Mouse (Mus musculus): Measurements from ENCODE around the gene Mfge8. TPM values are rescaled to one million over a fixed set of nuclear protein-coding genes. Genes with fewer than 3 reads are reported as not detected.

Gene Mfge8
- polyA plus RNA-seq, 1 experiment from 2014 or later, result 81.6 TPM

DNA sequence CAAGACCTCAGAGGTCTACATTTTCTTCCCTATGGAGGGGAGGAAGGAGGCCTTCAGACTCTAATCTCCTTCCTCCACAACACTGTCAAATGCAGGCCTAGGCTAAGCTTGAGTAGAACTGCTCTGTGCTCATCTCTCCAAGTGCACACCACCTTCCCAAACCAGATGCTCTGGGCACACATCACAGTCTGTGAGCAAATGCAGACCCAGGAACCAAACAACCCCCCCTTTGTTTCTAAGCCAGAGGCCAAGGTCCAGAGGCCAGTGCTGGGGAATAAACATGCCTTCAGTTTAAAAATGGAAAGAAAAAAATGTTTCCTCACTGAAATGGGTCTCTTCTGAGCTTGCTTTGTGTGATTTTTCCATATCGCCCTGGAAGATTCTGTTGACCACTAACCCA, 22.9 kb upstream of the Mfge8 start:
- ATAC-seq (ENCODE audit: insufficient read depth, low FRiP score, low TSS enrichment) (no peak), DNase-seq (ENCODE audit: low spot score) (no peak)
- Histone ChIP-seq H3K9me3 (ENCODE audit: control insufficient read depth, low read length) (no peaks in the 10 kb centered on the region), H3K36me3 (ENCODE audit: control insufficient read depth, insufficient read depth, low read length) (no peaks in the 10 kb centered on the region), H3K4me2 (ENCODE audit: low read depth) (no peak overlapping the region), H3K9ac (ENCODE audit: low read length) (no peak overlapping the region), H3K27me3 (ENCODE audit: control insufficient read depth, insufficient read depth, low read length) (no peaks in the 10 kb centered on the region), H3K4me1 (ENCODE audit: control insufficient read depth, insufficient read depth, low read length) (no peaks in the 10 kb centered on the region), H3K4me3 (ENCODE audit: low read depth, low read length) (no peak overlapping the region), H3K27ac (ENCODE audit: low read depth, low read length) (no peak overlapping the region)
- WGBS, result 76% methylated on average over 1 of the region's 1 CpGs

GRCm38 (mm10) chr7:79167006-79167562, 18.2 kb upstream of the Mfge8 start:
- Histone ChIP-seq H3K9me3 (ENCODE audit: control insufficient read depth, low read length) (no peaks in the 10 kb centered on the region), H3K9ac (ENCODE audit: low read length) (no peak overlapping the region), H3K4me3 (ENCODE audit: low read depth, low read length) (no peak overlapping the region), H3K27me3 (ENCODE audit: control insufficient read depth, insufficient read depth, low read length) (no peaks in the 10 kb centered on the region), H3K4me1 (ENCODE audit: control insufficient read depth, insufficient read depth, low read length) (no peaks in the 10 kb centered on the region), H3K4me2 (ENCODE audit: low read depth) (no peak overlapping the region), H3K27ac (ENCODE audit: low read depth, low read length) (no peak overlapping the region), H3K36me3 (ENCODE audit: control insufficient read depth, insufficient read depth, low read length) (no peaks in the 10 kb centered on the region)
- WGBS, result 50% methylated on average over 14 of the region's 14 CpGs
- no peak for ATAC-seq (ENCODE audit: insufficient read depth, low FRiP score, low TSS enrichment)
- peak; percentile 56 for DNase-seq (ENCODE audit: low spot score)

DNA sequence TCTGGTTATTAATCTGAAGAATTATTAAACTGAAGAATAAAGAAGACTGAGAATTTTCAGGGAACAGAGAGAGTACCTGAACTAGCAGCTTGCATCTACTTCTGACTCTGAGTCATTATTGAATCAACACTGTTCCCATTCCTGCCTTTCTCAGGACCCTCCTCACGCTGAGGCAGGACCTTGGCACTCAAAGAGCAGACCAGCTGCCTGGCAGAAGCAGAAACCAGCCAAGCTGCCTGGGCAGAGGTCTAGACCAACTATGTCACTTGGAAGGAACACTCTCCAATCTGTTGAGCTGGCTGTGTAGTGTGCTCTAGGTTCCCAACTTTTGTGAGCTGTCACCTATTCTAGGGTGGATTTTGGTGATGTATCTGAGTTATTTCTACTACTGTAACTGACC, 10.5 kb upstream of the Mfge8 start:
- WGBS, result 95% methylated on average over 1 of the region's 1 CpGs
- Histone ChIP-seq H3K4me3 (ENCODE audit: low read depth, low read length) (no peak overlapping the region), H3K27ac (ENCODE audit: low read depth, low read length) (no peak overlapping the region), H3K9ac (ENCODE audit: low read length) (no peak overlapping the region), H3K4me1 (ENCODE audit: control insufficient read depth, insufficient read depth, low read length) (no peaks in the 10 kb centered on the region), H3K4me2 (ENCODE audit: low read depth) (no peak overlapping the region), H3K27me3 (ENCODE audit: control insufficient read depth, insufficient read depth, low read length) (no peaks in the 10 kb centered on the region), H3K9me3 (ENCODE audit: control insufficient read depth, low read length) (no peaks in the 10 kb centered on the region), H3K36me3 (ENCODE audit: control insufficient read depth, insufficient read depth, low read length) (no peaks in the 10 kb centered on the region)
- DNase-seq (ENCODE audit: low spot score) (no peak), ATAC-seq (ENCODE audit: insufficient read depth, low FRiP score, low TSS enrichment) (no peak)

- Histone ChIP-seq H3K4me2 (ENCODE audit: low read depth) (no peak overlapping the region), H3K4me3 (ENCODE audit: low read depth, low read length) (no peak overlapping the region), H3K27ac (ENCODE audit: low read depth, low read length) (no peak overlapping the region), H3K9ac (ENCODE audit: low read length) (no peak overlapping the region), H3K36me3 (ENCODE audit: control insufficient read depth, insufficient read depth, low read length) (no peaks in the 10 kb centered on the region), H3K4me1 (ENCODE audit: control insufficient read depth, insufficient read depth, low read length) (peaks cover 11% of the 10 kb centered on the region; the same call in 1 of the 2 replicates), H3K9me3 (ENCODE audit: control insufficient read depth, low read length) (no peaks in the 10 kb centered on the region), H3K27me3 (ENCODE audit: control insufficient read depth, insufficient read depth, low read length) (no peaks in the 10 kb centered on the region)
- DNase-seq (ENCODE audit: low spot score) (no peak), ATAC-seq (ENCODE audit: insufficient read depth, low FRiP score, low TSS enrichment) (no peak)
- WGBS, result 77% methylated on average over 6 of the region's 6 CpGs
Measured at GRCm38 (mm10) chr7:79149522-79149921, 662 bp upstream of the Mfge8 start.

DNA sequence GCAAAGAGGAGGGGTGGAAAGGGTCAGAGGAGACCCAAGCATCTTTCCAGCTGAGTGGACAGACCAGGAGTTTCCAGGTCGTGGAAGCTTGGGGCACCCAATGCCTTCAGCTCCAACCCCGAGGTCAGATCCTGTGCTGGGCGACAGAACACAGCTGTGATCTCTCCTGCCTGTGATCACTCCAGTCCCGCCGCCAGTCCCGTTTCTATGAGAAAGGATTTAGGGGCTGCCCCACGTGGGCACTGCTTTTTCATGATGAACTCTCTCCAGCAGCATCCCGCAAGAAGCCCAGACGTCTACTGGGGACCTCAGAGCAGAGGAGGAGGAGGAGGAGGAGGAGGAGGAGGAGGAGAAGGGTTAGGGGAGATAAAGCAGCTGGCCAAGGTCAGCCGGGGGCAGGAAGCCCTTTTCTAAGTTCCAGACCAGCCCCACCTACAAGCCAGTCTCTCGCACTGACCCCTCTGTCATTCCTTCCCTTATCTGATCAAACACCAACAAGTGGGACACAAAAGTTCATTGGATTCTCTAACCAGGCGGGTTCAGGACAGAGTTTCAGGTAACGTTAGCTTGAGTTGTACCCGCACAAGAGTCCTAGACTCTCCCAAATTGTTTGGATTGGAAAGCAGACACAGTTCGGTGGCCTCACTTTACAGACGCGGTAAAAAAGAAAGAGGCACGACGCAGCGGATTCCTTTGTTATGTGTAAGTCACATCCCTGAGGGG, 768 bp downstream of the Mfge8 start:
- Histone ChIP-seq H3K4me1 (ENCODE audit: control insufficient read depth, insufficient read depth, low read length) (peaks cover 11% of the 10 kb centered on the region; the same call in 1 of the 2 replicates), H3K4me3 (ENCODE audit: low read depth, low read length) (peak overlapping the region; percentile 54), H3K27ac (ENCODE audit: low read depth, low read length) (no peak overlapping the region), H3K4me2 (ENCODE audit: low read depth) (peak overlapping the region; percentile 85), H3K27me3 (ENCODE audit: control insufficient read depth, insufficient read depth, low read length) (no peaks in the 10 kb centered on the region), H3K9ac (ENCODE audit: low read length) (peak overlapping the region; percentile 58), H3K9me3 (ENCODE audit: control insufficient read depth, low read length) (no peaks in the 10 kb centered on the region), H3K36me3 (ENCODE audit: control insufficient read depth, insufficient read depth, low read length) (no peaks in the 10 kb centered on the region; the same call in 1 of the 2 replicates)
- ATAC-seq (ENCODE audit: insufficient read depth, low FRiP score, low TSS enrichment), result no peak
- WGBS, result under 1% methylated on average over 20 of the region's 20 CpGs
- DNase-seq (ENCODE audit: low spot score), result no peak

DNA sequence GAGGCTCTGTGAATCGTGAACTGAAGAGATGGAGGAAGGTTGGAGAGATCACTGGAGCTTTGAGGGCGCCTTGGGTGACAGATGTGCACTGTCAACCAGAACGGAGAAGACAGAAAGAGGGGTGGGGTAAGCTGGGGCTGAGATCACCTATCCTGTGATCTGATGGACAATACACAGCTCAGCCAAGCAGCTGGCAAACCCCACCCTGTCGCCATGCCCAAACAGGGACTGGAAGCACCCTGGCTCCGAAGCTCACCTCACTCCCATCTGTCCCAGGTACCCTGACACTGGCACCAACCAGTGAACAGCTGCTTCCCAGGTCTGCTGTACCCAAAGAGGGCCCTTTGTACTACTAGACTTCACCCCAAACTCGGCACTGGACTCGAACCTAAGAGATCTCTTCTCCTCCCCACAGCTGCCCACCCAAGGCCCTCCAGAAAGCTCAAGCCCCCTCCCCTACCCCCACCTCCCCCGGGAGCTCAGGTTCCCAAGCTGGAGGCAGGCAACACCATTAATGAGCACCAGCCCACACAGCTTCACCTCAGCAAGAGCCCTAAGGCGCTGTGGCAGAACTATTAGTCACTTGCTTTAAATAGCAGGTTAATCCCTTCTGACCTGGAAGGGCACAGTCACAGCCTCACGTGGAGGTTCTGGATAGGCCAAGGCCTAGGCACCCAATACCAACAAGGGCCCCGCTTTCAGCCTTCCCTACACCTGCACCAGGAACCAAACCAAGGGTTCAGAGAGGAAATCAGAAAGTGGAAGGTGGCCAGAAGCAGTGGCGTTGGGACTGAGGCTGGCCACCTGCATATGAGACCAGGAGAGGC, 1.6 kb downstream of the Mfge8 start:
- no peak for DNase-seq (ENCODE audit: low spot score)
- peaks cover 11% of the 10 kb centered on the region; the same call in 1 of the 2 replicates for H3K4me1 ChIP-seq (ENCODE audit: control insufficient read depth, insufficient read depth, low read length)
- no peak overlapping the region for H3K9ac ChIP-seq (ENCODE audit: low read length)
- no peak for ATAC-seq (ENCODE audit: insufficient read depth, low FRiP score, low TSS enrichment)
- H3K9me3 ChIP-seq (ENCODE audit: control insufficient read depth, low read length), result no peaks in the 10 kb centered on the region
- H3K4me2 ChIP-seq (ENCODE audit: low read depth), result peak overlapping the region; percentile 85; the same call in 1 of the 2 replicates
- no peaks in the 10 kb centered on the region; the same call in 1 of the 2 replicates for H3K36me3 ChIP-seq (ENCODE audit: control insufficient read depth, insufficient read depth, low read length)
- 63% methylated on average over 12 of the region's 12 CpGs for WGBS
- no peak overlapping the region for H3K4me3 ChIP-seq (ENCODE audit: low read depth, low read length)
- H3K27me3 ChIP-seq (ENCODE audit: control insufficient read depth, insufficient read depth, low read length), result no peaks in the 10 kb centered on the region
- no peak overlapping the region for H3K27ac ChIP-seq (ENCODE audit: low read depth, low read length)

- no peak overlapping the region for H3K27ac ChIP-seq (ENCODE audit: low read depth, low read length)
- H3K4me1 ChIP-seq (ENCODE audit: control insufficient read depth, insufficient read depth, low read length), result no peaks in the 10 kb centered on the region
- no peak overlapping the region for H3K4me2 ChIP-seq (ENCODE audit: low read depth)
- no peak overlapping the region for H3K9ac ChIP-seq (ENCODE audit: low read length)
- no peaks in the 10 kb centered on the region for H3K27me3 ChIP-seq (ENCODE audit: control insufficient read depth, insufficient read depth, low read length)
- H3K9me3 ChIP-seq (ENCODE audit: control insufficient read depth, low read length), result no peaks in the 10 kb centered on the region
- H3K36me3 ChIP-seq (ENCODE audit: control insufficient read depth, insufficient read depth, low read length), result no peaks in the 10 kb centered on the region; the same call in 1 of the 2 replicates
- 30% methylated on average over 8 of the region's 8 CpGs for WGBS
- no peak overlapping the region for H3K4me3 ChIP-seq (ENCODE audit: low read depth, low read length)
- DNase-seq (ENCODE audit: low spot score) (peak; percentile 85), ATAC-seq (ENCODE audit: insufficient read depth, low FRiP score, low TSS enrichment) (no peak)
Measured at GRCm38 (mm10) chr7:79140897-79141296, 8.0 kb downstream of the Mfge8 start.

- no peak overlapping the region for H3K4me3 ChIP-seq (ENCODE audit: low read depth, low read length)
- H3K27me3 ChIP-seq (ENCODE audit: control insufficient read depth, insufficient read depth, low read length), result no peaks in the 10 kb centered on the region
- 61% methylated on average over 4 of the region's 4 CpGs for WGBS
- no peak overlapping the region for H3K27ac ChIP-seq (ENCODE audit: low read depth, low read length)
- ATAC-seq (ENCODE audit: insufficient read depth, low FRiP score, low TSS enrichment) (no peak), DNase-seq (ENCODE audit: low spot score) (no peak)
- H3K4me1 ChIP-seq (ENCODE audit: control insufficient read depth, insufficient read depth, low read length), result no peaks in the 10 kb centered on the region
- no peaks in the 10 kb centered on the region; the same call in 1 of the 2 replicates for H3K36me3 ChIP-seq (ENCODE audit: control insufficient read depth, insufficient read depth, low read length)
- H3K9ac ChIP-seq (ENCODE audit: low read length), result no peak overlapping the region
- no peaks in the 10 kb centered on the region for H3K9me3 ChIP-seq (ENCODE audit: control insufficient read depth, low read length)
- no peak overlapping the region for H3K4me2 ChIP-seq (ENCODE audit: low read depth)
Measured at GRCm38 (mm10) chr7:79139891-79140591, 8.8 kb downstream of the Mfge8 start.

Measured in neural tube, embryonic 11.5 days (tissue).